Mouse (Mus musculus): ENCODE results near the gene Syt6. TPM values are rescaled to one million over a fixed set of nuclear protein-coding genes. Genes with fewer than 3 reads are reported as not detected.

Gene Syt6
- polyA plus RNA-seq, 1 experiment from 2014 or later: 0.36 TPM

- ATAC-seq (ENCODE audit: insufficient number of reproducible peaks, low FRiP score, low TSS enrichment, low read depth): no peak; the same call in 1 of the 2 replicates
- under 1% methylated on average over 14 of the region's 14 CpGs for WGBS
- no peaks in the 10 kb centered on the region for H3K9me3 ChIP-seq
Observed at GRCm38 (mm10) chr3:103573791-103574166, 1.3 kb upstream of the Syt6 start.

GRCm38 (mm10) chr3:103574566-103575155, 370 bp upstream of the Syt6 start:
- H3K27me3 ChIP-seq: peaks cover 82% of the 10 kb centered on the region
- no peak for ATAC-seq (ENCODE audit: insufficient number of reproducible peaks, low FRiP score, low TSS enrichment, low read depth)
- no peak overlapping the region for H3K27ac ChIP-seq
- no peaks in the 10 kb centered on the region for H3K9me3 ChIP-seq
- H3K4me1 ChIP-seq: peaks cover 18% of the 10 kb centered on the region
- 9% methylated on average over 22 of the region's 22 CpGs for WGBS
- peak overlapping the region; percentile 43 for H3K4me3 ChIP-seq
- no peak overlapping the region for H3K9ac ChIP-seq
- peak overlapping the region; percentile 83 for H3K4me2 ChIP-seq
- H3K36me3 ChIP-seq: no peaks in the 10 kb centered on the region

More at GRCm38 (mm10) chr3:103573791-103574166, 1.3 kb upstream of the Syt6 start:
- no peaks in the 10 kb centered on the region for H3K36me3 ChIP-seq
- no peak overlapping the region for H3K4me2 ChIP-seq
- H3K9ac ChIP-seq: no peak overlapping the region
- peaks cover 80% of the 10 kb centered on the region for H3K27me3 ChIP-seq
- H3K27ac ChIP-seq: no peak overlapping the region
- peaks cover 18% of the 10 kb centered on the region for H3K4me1 ChIP-seq
- H3K4me3 ChIP-seq: no peak overlapping the region

- Histone ChIP-seq H3K9me3 (no peaks in the 10 kb centered on the region), H3K4me2 (peak overlapping the region; percentile 83), H3K4me3 (peak overlapping the region; percentile 43), H3K27me3 (peaks cover 77% of the 10 kb centered on the region), H3K27ac (no peak overlapping the region), H3K9ac (no peak overlapping the region), H3K36me3 (no peaks in the 10 kb centered on the region), H3K4me1 (peaks cover 18% of the 10 kb centered on the region)
- ATAC-seq (ENCODE audit: insufficient number of reproducible peaks, low FRiP score, low TSS enrichment, low read depth): no peak
- under 1% methylated on average over 65 of the region's 69 CpGs for WGBS
Observed at GRCm38 (mm10) chr3:103575893-103576641, 1.0 kb downstream of the Syt6 start.

GRCm38 (mm10) chr3:103587136-103587535, 12.1 kb downstream of the Syt6 start:
- no peak overlapping the region for H3K27ac ChIP-seq
- no peaks in the 10 kb centered on the region for H3K4me1 ChIP-seq
- no peaks in the 10 kb centered on the region for H3K36me3 ChIP-seq
- 0 out of 2 replicates have a peak, but pooled peaks cover under 1% of the 10 kb centered on the region for H3K27me3 ChIP-seq
- 95% methylated on average over 17 of the region's 17 CpGs for WGBS
- no peak overlapping the region for H3K4me2 ChIP-seq
- H3K4me3 ChIP-seq: no peak overlapping the region
- no peak for ATAC-seq (ENCODE audit: insufficient number of reproducible peaks, low FRiP score, low TSS enrichment, low read depth)
- H3K9me3 ChIP-seq: no peaks in the 10 kb centered on the region
- H3K9ac ChIP-seq: no peak overlapping the region

- H3K4me3 ChIP-seq: no peak overlapping the region
- no peaks in the 10 kb centered on the region for H3K27me3 ChIP-seq
- H3K36me3 ChIP-seq: no peaks in the 10 kb centered on the region
- no peak for ATAC-seq (ENCODE audit: insufficient number of reproducible peaks, low FRiP score, low TSS enrichment, low read depth)
- WGBS: 88% methylated on average over 5 of the region's 5 CpGs
- H3K4me2 ChIP-seq: no peak overlapping the region
- no peak overlapping the region for H3K9ac ChIP-seq
- H3K4me1 ChIP-seq: no peaks in the 10 kb centered on the region
- H3K27ac ChIP-seq: no peak overlapping the region
- no peaks in the 10 kb centered on the region for H3K9me3 ChIP-seq
Observed at GRCm38 (mm10) chr3:103587672-103588071, 12.6 kb downstream of the Syt6 start.

GRCm38 (mm10) chr3:103589636-103590035, 14.6 kb downstream of the Syt6 start:
- WGBS: 57% methylated on average over 5 of the region's 5 CpGs
- H3K4me3 ChIP-seq: no peak overlapping the region
- H3K4me1 ChIP-seq: peaks cover 5% of the 10 kb centered on the region; the same call in 1 of the 2 replicates
- H3K27ac ChIP-seq: no peak overlapping the region
- no peak overlapping the region for H3K4me2 ChIP-seq
- ATAC-seq (ENCODE audit: insufficient number of reproducible peaks, low FRiP score, low TSS enrichment, low read depth): no peak
- H3K9ac ChIP-seq: no peak overlapping the region
- H3K36me3 ChIP-seq: no peaks in the 10 kb centered on the region
- no peaks in the 10 kb centered on the region for H3K9me3 ChIP-seq
- no peaks in the 10 kb centered on the region for H3K27me3 ChIP-seq

- H3K27me3 ChIP-seq: no peaks in the 10 kb centered on the region
- no peak overlapping the region for H3K9ac ChIP-seq
- H3K4me2 ChIP-seq: no peak overlapping the region
- no peaks in the 10 kb centered on the region for H3K9me3 ChIP-seq
- no peak overlapping the region for H3K4me3 ChIP-seq
- WGBS: 68% methylated on average over 5 of the region's 5 CpGs
- H3K4me1 ChIP-seq: peaks cover 5% of the 10 kb centered on the region; the same call in 1 of the 2 replicates
- no peaks in the 10 kb centered on the region for H3K36me3 ChIP-seq
- no peak for ATAC-seq (ENCODE audit: insufficient number of reproducible peaks, low FRiP score, low TSS enrichment, low read depth)
- no peak overlapping the region for H3K27ac ChIP-seq
Observed at GRCm38 (mm10) chr3:103592636-103593035, 17.6 kb downstream of the Syt6 start.

GRCm38 (mm10) chr3:103593631-103594030, 18.6 kb downstream of the Syt6 start:
- Histone ChIP-seq H3K9ac (no peak overlapping the region), H3K27ac (no peak overlapping the region), H3K4me3 (no peak overlapping the region), H3K9me3 (no peaks in the 10 kb centered on the region), H3K4me1 (peaks cover 5% of the 10 kb centered on the region; the same call in 1 of the 2 replicates), H3K36me3 (no peaks in the 10 kb centered on the region), H3K27me3 (no peaks in the 10 kb centered on the region), H3K4me2 (no peak overlapping the region)
- ATAC-seq (ENCODE audit: insufficient number of reproducible peaks, low FRiP score, low TSS enrichment, low read depth): no peak
- 49% methylated on average over 5 of the region's 5 CpGs for whole genome bisulfite sequencing

- no peaks in the 10 kb centered on the region for H3K9me3 ChIP-seq
- 78% methylated on average over 7 of the region's 7 CpGs for WGBS
- no peak for ATAC-seq (ENCODE audit: insufficient number of reproducible peaks, low FRiP score, low TSS enrichment, low read depth)
- no peak overlapping the region for H3K27ac ChIP-seq
- H3K9ac ChIP-seq: no peak overlapping the region
- no peak overlapping the region for H3K4me2 ChIP-seq
- no peaks in the 10 kb centered on the region for H3K27me3 ChIP-seq
- H3K4me3 ChIP-seq: no peak overlapping the region
- H3K36me3 ChIP-seq: no peaks in the 10 kb centered on the region
- peaks cover 5% of the 10 kb centered on the region; the same call in 1 of the 2 replicates for H3K4me1 ChIP-seq
Observed at GRCm38 (mm10) chr3:103595271-103595810, 20.3 kb downstream of the Syt6 start.

- Histone ChIP-seq H3K4me3 (no peak overlapping the region), H3K9ac (no peak overlapping the region), H3K9me3 (no peaks in the 10 kb centered on the region), H3K27ac (no peak overlapping the region), H3K4me2 (no peak overlapping the region), H3K4me1 (peaks cover 12% of the 10 kb centered on the region), H3K36me3 (no peaks in the 10 kb centered on the region), H3K27me3 (no peaks in the 10 kb centered on the region)
- 56% methylated on average over 4 of the region's 4 CpGs for WGBS
- ATAC-seq (ENCODE audit: insufficient number of reproducible peaks, low FRiP score, low TSS enrichment, low read depth): no peak
Observed at GRCm38 (mm10) chr3:103597586-103597985, 22.6 kb downstream of the Syt6 start.

- Histone ChIP-seq H3K4me3 (no peak overlapping the region), H3K4me1 (peaks cover 7% of the 10 kb centered on the region), H3K27me3 (no peaks in the 10 kb centered on the region), H3K9ac (no peak overlapping the region), H3K27ac (no peak overlapping the region), H3K4me2 (no peak overlapping the region), H3K36me3 (no peaks in the 10 kb centered on the region), H3K9me3 (no peaks in the 10 kb centered on the region)
- ATAC-seq (ENCODE audit: insufficient number of reproducible peaks, low FRiP score, low TSS enrichment, low read depth): no peak
- WGBS: 56% methylated on average over 7 of the region's 7 CpGs
Observed at GRCm38 (mm10) chr3:103601011-103601410, 26.0 kb downstream of the Syt6 start.

GRCm38 (mm10) chr3:103601561-103601960, 26.5 kb downstream of the Syt6 start:
- no peak overlapping the region for H3K4me3 ChIP-seq
- no peak overlapping the region for H3K9ac ChIP-seq
- no peaks in the 10 kb centered on the region for H3K9me3 ChIP-seq
- H3K4me1 ChIP-seq: peaks cover 7% of the 10 kb centered on the region
- ATAC-seq (ENCODE audit: insufficient number of reproducible peaks, low FRiP score, low TSS enrichment, low read depth): no peak
- no peaks in the 10 kb centered on the region for H3K27me3 ChIP-seq
- no peaks in the 10 kb centered on the region for H3K36me3 ChIP-seq
- 60% methylated on average over 1 of the region's 1 CpGs for WGBS
- no peak overlapping the region for H3K27ac ChIP-seq
- H3K4me2 ChIP-seq: no peak overlapping the region

All from limb, embryonic 15.5 days (tissue).